Mouse (Mus musculus) thymus, postnatal 4 days (tissue): ENCODE measurements around the gene Gm20873.
"Not testable (repeated sequence)": the region's sequence is repeated elsewhere in the genome, so short reads cannot be mapped to it uniquely, and the experiment has no call there.

ENCODE experiments used
- DNase-seq: peaks from one replicate; pipeline ENCODE4 v3.0.0; 2021

The Gm20873 gene

DNA sequence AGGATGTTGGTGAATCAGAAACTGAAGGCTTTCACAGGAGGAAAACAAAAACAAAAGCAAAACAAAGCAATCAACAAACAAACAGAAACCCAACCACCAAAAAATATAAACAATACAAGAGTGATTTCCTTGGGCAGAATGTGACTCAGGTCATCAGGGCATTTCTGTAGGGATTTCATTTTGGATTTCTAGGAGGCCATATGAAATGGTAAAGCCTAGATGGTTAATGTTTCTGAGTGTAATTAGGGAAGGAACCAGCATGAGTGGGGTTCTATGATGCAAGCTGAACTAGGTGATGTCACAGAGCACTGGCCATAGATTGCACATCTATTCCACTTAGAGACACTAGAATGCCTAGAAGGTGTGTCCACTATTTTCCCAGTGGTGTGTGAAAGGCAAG is at the start of gene Gm20873:
Gene Gm20873, plus strand, starts transcription at position 301 of the 400 bp plus-strand sequence.
- DNase-seq: not testable (repeated sequence)

DNA sequence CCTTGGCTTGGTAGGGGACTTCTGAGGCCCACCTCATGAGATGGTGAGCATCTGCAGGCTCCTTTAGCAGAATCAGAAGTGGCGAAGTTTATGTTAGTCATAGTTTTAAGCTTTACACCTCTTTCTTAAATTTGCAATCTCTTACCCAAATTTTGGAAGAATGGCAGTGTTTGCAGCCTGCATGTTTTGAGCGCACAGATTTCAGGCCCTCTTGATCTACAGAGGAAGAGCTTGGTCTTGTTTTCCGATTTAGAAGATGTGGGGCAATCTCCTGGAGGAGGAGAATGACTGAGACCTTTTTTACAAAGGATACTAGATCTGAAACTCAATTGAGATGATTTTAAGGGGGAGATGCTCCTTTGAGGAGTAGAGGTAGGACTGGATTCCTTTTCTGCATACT is 29.0 kb upstream of the Gm20873 start, which contains the start of gene Gm21746:
Gene Gm21746, minus strand, starts transcription at position 101 of the 400 bp plus-strand sequence.
- DNase-seq: not testable (repeated sequence)
